Mouse (Mus musculus): ENCODE measurements around the gene Col19a1.
A peak's percentile ranks its signal among the peaks of the same experiment; 100 is the strongest.

The Col19a1 gene

GRCm38 (mm10) chr1:24458015-24458414, 129.3 kb downstream of the Col19a1 start:
- no peak for DNase-seq

- no peak for DNase-seq
These were observed 134.6 kb downstream of the Col19a1 start for GRCm38 (mm10) chr1:24452572-24453269.

DNA sequence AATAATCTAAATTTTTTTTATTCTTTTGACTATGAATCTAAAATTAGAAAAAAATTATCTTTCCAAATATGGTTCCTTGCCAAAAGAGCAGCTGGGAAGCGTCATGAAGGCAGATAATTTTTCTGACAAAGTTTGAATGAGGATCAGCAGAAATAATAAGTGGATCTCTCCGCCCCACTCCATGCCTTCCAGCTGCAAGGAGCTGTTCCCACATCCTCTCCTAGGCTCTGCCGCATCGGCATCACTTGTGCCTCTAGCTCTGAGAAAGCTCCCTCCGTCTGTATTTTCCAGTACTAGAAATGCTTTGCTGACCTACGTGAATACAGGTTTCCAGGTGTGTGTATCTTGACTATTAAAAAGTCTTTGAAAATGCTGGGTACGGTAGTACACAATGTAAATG, 135.1 kb downstream of the Col19a1 start:
- no peak for DNase-seq

GRCm38 (mm10) chr1:24437425-24437824, 149.8 kb downstream of the Col19a1 start:
- no peak for DNase-seq

GRCm38 (mm10) chr1:24428306-24428705, 159.0 kb downstream of the Col19a1 start:
- no peak for DNase-seq

DNA sequence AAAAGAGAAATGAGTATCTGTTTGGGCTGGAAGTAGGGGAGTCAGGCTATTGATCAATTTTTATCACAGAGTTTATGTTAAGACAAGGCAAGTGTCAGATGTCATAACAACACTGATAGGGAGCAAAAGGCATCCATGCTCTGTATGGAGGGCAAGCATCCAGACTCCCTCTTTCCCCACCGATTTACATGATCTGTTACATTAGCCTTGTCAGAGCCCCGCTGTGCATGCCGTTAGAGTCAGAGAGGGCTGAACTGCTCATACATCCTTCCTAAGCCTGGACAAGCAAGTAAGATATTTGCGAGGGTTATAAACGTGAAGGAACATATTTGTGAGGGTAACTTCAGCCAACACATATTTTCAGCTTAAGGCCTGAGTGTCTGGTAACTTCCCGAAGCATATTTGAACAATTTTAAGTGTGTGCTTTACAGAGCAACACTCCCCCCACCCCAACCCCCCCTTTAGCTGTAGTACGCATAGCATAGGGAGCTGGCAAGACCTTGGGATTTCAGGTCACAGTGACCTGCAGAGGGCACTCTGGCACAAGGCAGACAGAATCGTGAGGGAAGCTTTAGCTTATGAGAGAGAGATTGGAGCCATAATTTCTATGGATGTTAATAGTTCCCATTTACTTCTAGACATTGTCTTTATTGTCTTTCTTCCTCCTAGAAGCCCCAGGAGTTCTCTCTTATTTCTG, 209.0 kb downstream of the Col19a1 start:
- DNase-seq, result no peak

DNA sequence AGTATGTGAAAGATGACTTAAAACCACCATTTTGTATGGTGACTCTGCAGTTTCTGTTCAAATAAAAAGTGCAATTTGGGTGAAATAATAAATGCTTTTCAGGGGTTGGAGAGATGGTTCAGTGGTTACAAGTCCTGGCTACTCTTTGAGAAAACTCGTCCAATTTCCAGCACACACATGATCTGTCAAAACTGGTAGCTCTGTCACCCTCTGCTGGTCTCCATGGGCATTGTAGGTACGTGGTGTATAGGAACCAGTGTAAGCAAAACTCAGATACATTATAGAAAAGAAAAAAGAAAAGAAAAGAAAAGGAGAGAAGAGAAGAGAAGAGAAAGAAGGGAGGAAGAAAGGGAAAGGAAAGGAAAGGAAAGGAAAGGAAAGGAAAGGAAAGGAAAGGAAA, 212.4 kb downstream of the Col19a1 start:
- DNase-seq, result peak; percentile 22

DNA sequence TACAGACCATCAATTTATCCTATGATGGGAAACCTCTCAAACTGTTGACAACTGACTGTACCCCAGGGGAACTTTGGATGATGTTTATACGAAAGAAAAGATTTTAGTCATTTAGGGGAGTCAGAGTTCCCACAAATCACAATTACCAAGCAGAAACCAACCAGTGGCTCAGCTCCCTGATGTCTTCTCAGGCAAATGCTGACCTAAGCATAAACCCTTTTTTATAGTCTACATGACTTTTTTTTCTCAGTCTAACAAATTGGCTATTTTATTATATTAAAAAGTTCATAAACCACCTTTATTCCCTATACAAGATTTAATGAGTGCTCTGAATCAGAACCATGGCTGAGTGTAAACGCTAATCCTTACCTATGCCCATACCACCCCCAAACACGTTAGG, 213.6 kb downstream of the Col19a1 start:
- no peak for DNase-seq

- no peak for DNase-seq
These were observed 214.6 kb downstream of the Col19a1 start for GRCm38 (mm10) chr1:24372471-24373258.

DNA sequence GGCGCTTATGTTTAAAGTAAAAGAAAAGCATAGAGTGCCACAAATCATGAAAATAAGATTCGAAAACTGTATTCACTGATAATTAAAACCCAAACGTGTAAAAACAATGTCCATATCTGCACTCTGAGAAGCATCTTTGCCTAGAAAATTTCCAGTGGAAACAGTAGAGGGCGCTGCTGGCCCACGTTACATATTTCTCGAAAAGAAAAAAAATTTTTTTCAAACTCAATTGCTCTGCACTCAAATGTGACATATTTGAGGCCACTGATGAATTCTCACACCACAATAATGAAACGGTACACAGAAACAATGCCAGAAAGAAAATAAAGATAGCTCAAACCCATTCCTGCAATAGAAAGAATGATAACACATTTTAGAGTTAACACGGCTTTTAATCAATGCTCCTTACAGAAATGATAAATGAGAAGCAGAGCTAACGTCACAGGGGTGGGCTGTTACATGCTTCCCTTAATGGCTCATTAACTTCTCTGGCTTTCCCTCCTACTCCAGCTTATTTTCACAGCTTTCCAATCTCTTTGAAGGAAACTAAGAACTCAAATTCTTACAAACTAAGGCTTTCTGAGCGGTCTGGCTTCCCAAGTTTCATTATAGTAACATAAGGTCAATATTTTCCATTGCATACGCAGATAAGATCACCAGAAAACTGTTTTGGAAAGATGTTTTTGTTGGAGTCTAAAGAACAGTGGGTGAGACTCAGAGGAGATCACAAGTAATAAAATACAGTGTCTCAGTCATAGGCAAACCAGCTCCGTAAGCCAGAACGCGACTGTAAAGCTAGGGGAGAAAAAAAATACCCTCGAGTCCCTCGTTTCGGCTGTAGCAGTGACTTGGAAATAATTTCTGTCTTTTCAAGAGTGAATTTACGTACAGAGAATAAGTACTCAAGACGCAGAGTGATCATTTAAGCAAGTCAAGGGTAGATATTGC, 219.4 kb downstream of the Col19a1 start:
- DNase-seq, result no peak

DNA sequence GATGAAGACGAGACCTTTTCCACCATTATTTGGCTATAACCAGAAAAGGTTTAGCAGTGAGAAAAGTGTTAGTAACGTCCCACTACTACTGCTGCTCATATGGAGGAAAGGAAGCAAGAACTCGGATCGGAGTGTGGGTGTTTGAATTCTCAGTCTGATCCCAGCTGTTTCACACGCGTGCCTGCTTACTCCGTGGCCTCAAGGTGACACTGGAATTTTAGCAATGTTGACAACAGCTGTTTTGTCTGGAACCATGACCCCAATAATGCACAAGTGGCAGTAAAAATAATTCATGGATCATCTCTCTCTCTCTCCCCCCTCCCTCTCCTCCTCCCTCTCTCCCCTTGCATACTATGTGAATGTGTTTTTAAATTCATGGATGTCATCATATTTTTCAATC, 222.5 kb downstream of the Col19a1 start:
- DNase-seq, result no peak

DNA sequence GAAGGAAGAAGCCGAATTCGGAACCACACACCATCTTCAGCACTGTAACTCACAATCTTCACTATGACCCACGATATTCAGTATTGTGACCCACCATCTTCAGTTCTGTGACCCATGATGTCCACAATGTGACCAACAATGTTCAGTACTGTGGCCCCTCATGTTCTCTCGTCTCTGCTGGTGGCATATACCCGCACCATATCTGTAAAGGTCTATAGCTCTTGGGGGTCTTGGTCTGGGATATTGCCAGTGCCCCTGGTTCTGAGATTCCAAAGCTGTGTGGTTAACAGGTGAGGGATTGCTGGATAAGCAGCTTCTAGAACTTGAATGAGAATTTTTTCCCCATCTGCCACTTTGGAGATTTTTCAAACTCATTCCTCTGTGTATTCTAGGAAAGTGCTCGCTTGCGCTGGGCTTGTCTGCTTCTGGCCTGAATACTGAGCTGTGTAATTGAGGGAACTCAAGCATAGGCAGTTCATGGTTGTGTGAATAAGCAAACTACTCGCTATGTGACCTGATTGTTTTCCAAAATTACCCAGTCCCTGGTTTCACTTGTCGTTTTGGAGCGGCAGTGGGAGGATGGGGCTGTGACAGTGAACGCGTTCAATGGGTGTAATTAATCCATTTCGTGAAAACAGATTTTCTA, 225.2 kb downstream of the Col19a1 start:
- DNase-seq, result no peak

DNA sequence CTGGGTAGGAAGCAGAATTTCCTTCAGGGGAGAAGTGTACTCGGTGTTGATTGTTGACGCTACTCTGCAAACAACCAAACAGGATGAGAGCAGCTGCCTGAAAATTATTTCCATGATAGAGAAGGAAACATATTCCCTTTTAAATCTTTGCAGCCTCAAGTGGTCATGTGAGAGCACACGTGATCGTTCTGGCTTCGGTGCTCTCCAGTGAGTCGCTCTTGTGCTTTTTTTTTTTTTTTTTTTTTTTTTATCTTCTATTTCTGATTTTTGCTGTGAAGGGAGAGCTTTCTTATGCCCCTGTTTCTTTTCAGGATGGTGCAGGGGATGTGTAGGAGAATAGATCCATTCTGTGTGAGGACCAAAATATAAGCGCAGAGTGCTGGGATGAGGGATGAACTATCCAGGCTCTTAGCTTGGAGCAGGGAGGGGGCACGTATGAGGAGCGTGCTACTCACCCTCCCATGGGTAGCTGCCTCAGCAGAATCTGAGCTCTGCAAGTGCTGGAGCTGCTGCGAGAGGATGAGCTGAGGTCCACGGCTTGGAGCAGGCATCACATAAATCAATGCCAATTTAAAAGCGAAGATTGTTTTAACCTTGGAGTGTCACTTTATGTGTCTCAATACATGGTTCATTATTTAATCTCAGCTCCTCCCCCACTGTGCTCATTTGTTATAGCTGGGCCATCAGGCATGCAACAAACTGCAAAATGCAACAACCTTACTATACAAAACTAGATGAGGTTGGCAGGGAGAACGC, 237.6 kb downstream of the Col19a1 start:
- DNase-seq, result no peak

DNA sequence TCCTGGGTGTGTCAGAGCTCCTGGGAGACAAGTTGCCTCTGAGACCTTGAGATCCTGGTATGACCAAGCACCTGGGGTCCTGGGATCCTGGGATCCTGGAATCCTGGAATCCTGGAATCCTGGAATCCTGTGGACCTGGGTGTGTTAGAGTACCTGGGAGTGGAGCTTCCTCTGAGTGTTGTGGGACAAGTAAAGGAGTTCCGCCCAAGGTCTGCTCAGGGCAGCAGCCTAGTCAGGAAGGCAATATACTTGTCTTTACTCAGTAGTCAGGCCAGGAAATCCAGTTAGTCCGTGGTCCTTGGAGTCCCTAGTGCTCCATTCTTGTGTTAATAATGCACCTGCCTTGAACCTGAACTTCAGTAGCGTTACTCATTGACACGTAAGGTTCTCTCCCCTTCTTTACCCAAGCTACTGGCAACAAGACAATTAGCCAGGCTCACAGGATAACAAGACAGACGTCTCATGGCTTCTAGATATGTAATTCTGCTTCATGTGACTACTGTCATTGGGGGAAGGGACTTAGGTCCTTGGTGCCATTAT, 239.6 kb downstream of the Col19a1 start:
- DNase-seq, result peak; percentile 36

- DNase-seq, result no peak
These were observed 249.6 kb downstream of the Col19a1 start for GRCm38 (mm10) chr1:24337556-24338275.

GRCm38 (mm10) chr1:24336051-24336450, 251.2 kb downstream of the Col19a1 start:
- DNase-seq, result no peak

DNA sequence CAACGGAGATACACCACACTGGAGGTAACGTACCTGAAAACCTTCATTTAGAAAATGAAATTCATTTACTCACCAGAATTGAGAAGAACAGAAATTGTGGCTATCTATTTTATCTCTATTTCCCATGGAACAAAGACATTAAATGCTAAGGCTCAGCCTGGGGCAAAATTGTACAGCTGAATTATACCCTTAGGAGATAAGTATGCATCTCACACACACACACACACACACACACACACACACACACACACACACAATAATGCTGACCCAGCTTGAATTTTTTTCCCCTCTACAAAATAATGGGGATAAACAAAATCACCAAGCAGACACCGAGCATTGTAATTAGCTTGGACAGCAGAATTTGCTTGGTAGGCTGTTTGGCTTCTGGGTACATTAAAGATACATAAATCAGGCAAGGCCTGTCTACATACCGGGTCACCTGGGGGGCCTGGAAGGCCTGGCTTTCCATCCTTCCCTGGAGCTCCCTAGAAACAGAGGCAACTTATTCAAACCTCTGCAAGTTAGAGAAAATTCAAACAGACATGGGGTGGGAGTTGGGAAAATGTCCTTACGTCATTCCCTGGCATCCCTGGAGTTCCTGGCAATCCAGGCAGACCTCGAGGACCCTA, 270.2 kb downstream of the Col19a1 start:
- DNase-seq, result no peak

DNA sequence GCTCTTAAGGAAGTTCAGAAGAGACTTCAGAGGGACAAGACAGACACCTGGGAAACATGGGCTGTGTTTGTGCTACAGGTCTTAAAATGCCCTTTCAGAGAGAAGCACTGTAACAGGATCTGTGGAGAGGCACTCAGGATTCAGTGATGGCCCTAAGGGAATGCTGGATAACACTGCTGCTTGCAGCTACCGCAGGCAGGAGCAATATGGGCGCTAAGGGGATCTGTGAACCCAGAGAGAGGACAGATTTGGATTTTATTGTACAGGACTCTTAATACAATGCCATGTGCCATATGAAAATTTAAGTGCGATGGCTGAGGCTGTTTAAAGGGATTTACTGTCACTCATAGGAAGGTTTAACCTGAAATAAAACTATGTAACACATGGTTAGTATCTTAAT, 270.8 kb downstream of the Col19a1 start:
- no peak for DNase-seq

DNA sequence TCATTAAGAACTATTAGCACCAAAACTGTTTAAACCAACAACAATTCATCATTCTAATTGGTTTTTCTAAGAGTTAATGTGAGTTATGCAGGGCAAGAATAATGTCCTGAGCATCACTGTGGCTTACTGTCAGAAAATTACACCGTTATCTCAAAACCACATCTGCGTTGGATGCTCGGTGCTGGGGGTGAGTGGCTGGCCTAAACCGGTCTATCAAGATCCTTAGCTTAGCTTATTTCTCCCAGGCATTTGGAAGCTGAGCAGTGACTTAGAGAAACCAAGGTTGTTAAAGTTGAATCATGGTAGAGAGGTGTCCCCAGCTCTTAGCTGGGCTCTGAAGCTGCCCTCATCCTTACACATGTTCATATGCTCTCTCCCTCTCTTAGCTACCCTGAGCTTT, 276.4 kb downstream of the Col19a1 start:
- DNase-seq, result no peak

DNA sequence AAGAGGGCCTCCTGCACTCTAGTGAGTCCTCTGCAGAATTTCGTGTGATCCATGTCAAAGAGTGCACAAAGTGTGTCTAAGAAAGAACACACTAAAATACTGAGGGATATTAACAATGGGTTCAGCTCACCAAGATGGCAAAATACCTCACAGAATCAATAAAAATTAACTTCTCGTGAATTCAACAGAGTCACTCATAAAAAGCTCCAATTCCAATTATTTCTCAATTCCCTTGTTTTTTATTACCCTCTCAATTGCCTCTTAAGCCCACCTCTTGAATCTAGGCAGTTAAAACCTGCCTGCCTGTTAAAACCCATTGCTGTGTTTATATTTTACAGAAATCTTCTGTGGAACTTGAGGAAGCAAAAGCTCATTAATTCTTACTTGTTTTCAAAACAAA, 277.1 kb downstream of the Col19a1 start:
- no peak for DNase-seq

Data from kidney, adult 11 months (tissue).